Mouse (Mus musculus) MEL (cell line): ENCODE data around the gene Tgm5. TPM values are rescaled to one million over a fixed set of nuclear protein-coding genes. Genes with fewer than 3 reads are reported as not detected.

ENCODE experiments used
- DNase-seq: peaks from one replicate; pipeline ENCODE4 v3.0.0; 2011; ENCODE audit warnings: low read depth, low spot score
- H3K27ac ChIP-seq: 2 replicates; pipeline ENCODE4 v1.5.1; 2012; ENCODE audit warnings: low read depth, mild to moderate bottlenecking, control low read depth, low read length, moderate library complexity; ENCODE audit not compliant: control insufficient read depth
- H3K27me3 ChIP-seq, 2 experiments: fragments of 150-350 bp in 1 of 2; sonication (generic) in 1 of 2; 2 replicates each; pipeline ENCODE4 v1.6.1; 2012; ENCODE audit warnings: low read length in 2 of 2, mild to moderate bottlenecking in 2 of 2, improper control_type of control experiment in 1 of 2, moderate library complexity in 1 of 2; ENCODE audit not compliant: insufficient read depth in 2 of 2, control insufficient read depth in 1 of 2
- H3K36me3 ChIP-seq, 2 experiments: 2 replicates each; pipeline ENCODE4 v1.6.1; 2012 to 2014; ENCODE audit warnings: low read length in 2 of 2, improper control_type of control experiment in 1 of 2, inconsistent platforms in 1 of 2, mild to moderate bottlenecking in 1 of 2; ENCODE audit not compliant: insufficient read depth in 2 of 2, control insufficient read depth in 1 of 2
- H3K4me1 ChIP-seq, 2 experiments: fragments of 150-350 bp in 1 of 2; sonication (generic) in 1 of 2; 2 replicates each; pipeline ENCODE4 v1.6.1; 2012; ENCODE audit warnings: low read length in 2 of 2, improper control_type of control experiment in 1 of 2, mild to moderate bottlenecking in 1 of 2; ENCODE audit not compliant: insufficient read depth in 2 of 2, control insufficient read depth in 1 of 2
- H3K4me3 ChIP-seq, 2 experiments: fragments of 150-350 bp in 1 of 2; sonication (generic) in 1 of 2; 2 replicates each; pipeline ENCODE4 v1.5.1; 2012; ENCODE audit warnings: low read depth in 2 of 2, low read length in 2 of 2, mild to moderate bottlenecking in 2 of 2, moderate library complexity in 2 of 2, control low read depth in 1 of 2, improper control_type of control experiment in 1 of 2; ENCODE audit not compliant: control insufficient read depth in 1 of 2, insufficient read depth in 1 of 2
- H3K79me2 ChIP-seq: 2 replicates; pipeline ENCODE4 v1.6.1; 2012; ENCODE audit warnings: mild to moderate bottlenecking, low read length, moderate library complexity; ENCODE audit not compliant: control insufficient read depth, poor library complexity, insufficient read depth
- H3K9ac ChIP-seq: 2 replicates; pipeline ENCODE4 v1.6.1; 2012; ENCODE audit warnings: low read depth, mild to moderate bottlenecking, control low read depth, low read length, moderate library complexity; ENCODE audit not compliant: control insufficient read depth, poor library complexity, severe bottlenecking
- H3K9me3 ChIP-seq: fragments of 150-350 bp; sonication (generic); replicated peaks from 2 replicates; pipeline ENCODE4 v1.6.1; 2012; ENCODE audit warnings: mild to moderate bottlenecking, low read length, improper control_type of control experiment, moderate library complexity; ENCODE audit not compliant: insufficient read depth
- CHD1 ChIP-seq: IDR thresholded peaks from 2 replicates; pipeline ENCODE4 v1.6.1; 2012; ENCODE audit warnings: low read depth, mild to moderate bottlenecking, inconsistent platforms, low read length, improper control_type of control experiment
- CHD2 ChIP-seq: IDR thresholded peaks from 2 replicates; pipeline ENCODE4 v1.6.1; 2011; ENCODE audit warnings: low read length, improper control_type of control experiment
- CTCF ChIP-seq, 3 experiments: IDR thresholded peaks in 2 of 3; conservative IDR thresholded peaks in 1 of 3; 2 replicates each; pipeline ENCODE4 v1.5.1; 2011 to 2012; ENCODE audit warnings: low read length in 3 of 3, low read depth in 2 of 3, mild to moderate bottlenecking in 2 of 3, improper control_type of control experiment in 1 of 3, inconsistent platforms in 1 of 3, mixed read lengths in 1 of 3, moderate library complexity in 1 of 3; ENCODE audit not compliant: control insufficient read depth in 1 of 3, insufficient read depth in 1 of 3, poor library complexity in 1 of 3, severe bottlenecking in 1 of 3
- E2F4 ChIP-seq: IDR thresholded peaks from 2 replicates; pipeline ENCODE4 v1.6.1; 2011; ENCODE audit warnings: low read depth, low read length, improper control_type of control experiment, borderline replicate concordance
- ELF1 ChIP-seq: IDR thresholded peaks from 2 replicates; pipeline ENCODE4 v1.6.1; 2014; ENCODE audit warnings: low read depth, mild to moderate bottlenecking, inconsistent platforms, low read length, improper control_type of control experiment, moderate library complexity
- JUND ChIP-seq: IDR thresholded peaks from 2 replicates; pipeline ENCODE4 v1.6.1; 2011; ENCODE audit warnings: low read depth, mild to moderate bottlenecking, improper control_type of control experiment, low read length
- MAFK ChIP-seq: IDR thresholded peaks from 2 replicates; pipeline ENCODE4 v1.6.1; 2011; ENCODE audit warnings: low read depth, mild to moderate bottlenecking, low read length, improper control_type of control experiment, borderline replicate concordance
- MAX ChIP-seq: IDR thresholded peaks from 2 replicates; pipeline ENCODE4 v1.6.1; 2011; ENCODE audit warnings: low read length, improper control_type of control experiment
- MXI1 ChIP-seq: IDR thresholded peaks from 2 replicates; pipeline ENCODE4 v1.6.1; 2011; ENCODE audit warnings: mild to moderate bottlenecking, low read depth, low read length, improper control_type of control experiment
- NRF1 ChIP-seq: IDR thresholded peaks from 2 replicates; pipeline ENCODE4 v1.6.1; 2014; ENCODE audit warnings: low read depth, mild to moderate bottlenecking, inconsistent platforms, low read length, improper control_type of control experiment, moderate library complexity; ENCODE audit not compliant: poor library complexity, insufficient read depth, severe bottlenecking
- POLR2A ChIP-seq, 2 experiments: IDR thresholded peaks; 2 replicates each; pipeline ENCODE4 v1.6.1; 2011 to 2012; ENCODE audit warnings: low read length in 2 of 2, mild to moderate bottlenecking in 2 of 2, control low read depth in 1 of 2, improper control_type of control experiment in 1 of 2, low read depth in 1 of 2, moderate library complexity in 1 of 2; ENCODE audit not compliant: control insufficient read depth in 1 of 2, insufficient read depth in 1 of 2, poor library complexity in 1 of 2
- POLR2AphosphoS2 ChIP-seq: IDR thresholded peaks from 2 replicates; pipeline ENCODE4 v1.6.1; 2011; ENCODE audit warnings: low read length, improper control_type of control experiment
- RAD21 ChIP-seq: IDR thresholded peaks from 2 replicates; pipeline ENCODE4 v1.6.1; 2011; ENCODE audit warnings: mild to moderate bottlenecking, low read depth, low read length, improper control_type of control experiment
- RCOR1 ChIP-seq: IDR thresholded peaks from 2 replicates; pipeline ENCODE4 v1.6.1; 2012; ENCODE audit warnings: low read depth, mild to moderate bottlenecking, inconsistent platforms, low read length, improper control_type of control experiment
- SIN3A ChIP-seq: IDR thresholded peaks from 2 replicates; pipeline ENCODE4 v1.6.1; 2012; ENCODE audit warnings: low read length, improper control_type of control experiment, inconsistent platforms
- SMC3 ChIP-seq: IDR thresholded peaks from 2 replicates; pipeline ENCODE4 v1.6.1; 2011; ENCODE audit warnings: low read depth, low read length, improper control_type of control experiment
- USF2 ChIP-seq, 2 experiments: IDR thresholded peaks; 2 replicates each; pipeline ENCODE4 v1.6.1; 2011 to 2012; ENCODE audit warnings: improper control_type of control experiment in 2 of 2, low read length in 2 of 2, borderline replicate concordance in 1 of 2, inconsistent platforms in 1 of 2, low read depth in 1 of 2, mild to moderate bottlenecking in 1 of 2; ENCODE audit not compliant: insufficient read depth in 1 of 2
- ZC3H11A ChIP-seq: IDR thresholded peaks from 2 replicates; pipeline ENCODE4 v1.6.1; 2012; ENCODE audit warnings: low read depth, mild to moderate bottlenecking, inconsistent platforms, low read length, improper control_type of control experiment
- polyA plus RNA-seq, 2 experiments: library from polyadenylated mRNA; stranded (reverse) in 1 of 2; unstranded in 1 of 2; fragments of >175 nt in 1 of 2; fragments of >200 nt in 1 of 2; gene quantifications; 2 replicates each; pipeline versions ENCODE4 v1.2.1 to v1.2.4; 2012; ENCODE audit warnings: low replicate concordance in 2 of 2, low read depth in 1 of 2; ENCODE audit not compliant: insufficient read length in 2 of 2, insufficient read depth in 1 of 2, missing spikeins in 1 of 2
- total RNA-seq: library from RNA; depleted of rRNA; stranded (reverse); fragments of 300-350 nt; gene quantifications from 2 replicates; pipeline ENCODE4 v1.2.3, GENCODE M21; 2012

Gene Tgm5
- total and polyA plus RNA-seq, 3 experiments = not detected

DNA sequence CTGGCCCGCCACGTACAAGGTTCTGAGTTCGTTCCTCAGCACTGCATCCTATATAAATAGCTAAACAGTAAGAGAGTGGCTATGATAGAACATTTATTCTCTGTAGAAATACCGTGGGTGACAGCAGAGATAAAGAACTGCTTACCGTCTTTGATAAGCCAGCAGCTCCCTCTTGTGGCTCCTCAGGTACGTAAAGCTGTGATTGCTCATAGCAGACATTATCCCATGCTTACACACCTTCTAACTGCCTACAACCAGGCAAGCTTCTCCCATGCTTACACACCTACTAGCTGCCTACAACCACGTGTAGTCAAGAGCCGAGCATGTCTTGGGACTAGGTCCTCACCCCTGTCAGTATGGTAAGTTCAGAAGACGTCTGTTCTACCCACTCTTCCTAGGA lies 16.4 kb upstream of the Tgm5 start:
- H3K9ac ChIP-seq = no peak overlapping the region
- H3K4me1 ChIP-seq = no peaks in the 10 kb centered on the region
- TF ChIP-seq CTCF (IDR thresholded peaks at IDR 0.05 in 2 of 3, conservative IDR thresholded peaks at IDR 0.05 in 1 of 3; ENCODE audit: control insufficient read depth in 1 of 3, insufficient read depth in 1 of 3, low read depth in 2 of 3, low read length in 3 of 3, poor library complexity in 1 of 3, severe bottlenecking in 1 of 3) (peak; percentile 68 to 91 (median 76)), RAD21 (peak; percentile 93), JUND (0 out of 2 replicates have a peak, but pooled peaks have one; percentile 18), ZC3H11A (peak; percentile 95), ELF1 (no peak), CHD2 (no peak), SMC3 (peak; percentile 91), SIN3A (peak; percentile 38; the same call in 1 of the 2 replicates), RCOR1 (peak; percentile 40; the same call in 1 of the 2 replicates)
- TF ChIP-seq, all 39 proteins: peak for 7
- H3K79me2 ChIP-seq = no peaks in the 10 kb centered on the region
- H3K9me3 ChIP-seq = no peaks in the 10 kb centered on the region
- H3K27ac ChIP-seq = no peak overlapping the region
- H3K36me3 ChIP-seq = no peaks in the 10 kb centered on the region
- no peaks in the 10 kb centered on the region; a peak in 2 of 4 replicates for H3K27me3 ChIP-seq
- DNase-seq = peak; percentile 86
- peak overlapping the region in 1 of 2 experiments; percentile 17; a peak in 3 of 4 replicates for H3K4me3 ChIP-seq

GRCm38 (mm10) chr2:121089751-121090150 lies 4.1 kb upstream of the Tgm5 start:
- Histone ChIP-seq H3K36me3 (no peaks in the 10 kb centered on the region), H3K9ac (no peak overlapping the region), H3K27me3 (peaks cover 0 to 6% of the 10 kb centered on the region in 2 experiments; a peak in 2 of 4 replicates), H3K9me3 (no peaks in the 10 kb centered on the region), H3K4me1 (no peaks in the 10 kb centered on the region), H3K4me3 (no peak overlapping the region), H3K27ac (no peak overlapping the region), H3K79me2 (no peaks in the 10 kb centered on the region)
- no peak for DNase-seq
- TF ChIP-seq E2F4 (no peak), JUND (no peak), CTCF (IDR thresholded peaks at IDR 0.05 in 2 of 3, conservative IDR thresholded peaks at IDR 0.05 in 1 of 3; ENCODE audit: control insufficient read depth in 1 of 3, insufficient read depth in 1 of 3, low read depth in 2 of 3, low read length in 3 of 3, poor library complexity in 1 of 3, severe bottlenecking in 1 of 3) (no peak), SIN3A (no peak)

DNA sequence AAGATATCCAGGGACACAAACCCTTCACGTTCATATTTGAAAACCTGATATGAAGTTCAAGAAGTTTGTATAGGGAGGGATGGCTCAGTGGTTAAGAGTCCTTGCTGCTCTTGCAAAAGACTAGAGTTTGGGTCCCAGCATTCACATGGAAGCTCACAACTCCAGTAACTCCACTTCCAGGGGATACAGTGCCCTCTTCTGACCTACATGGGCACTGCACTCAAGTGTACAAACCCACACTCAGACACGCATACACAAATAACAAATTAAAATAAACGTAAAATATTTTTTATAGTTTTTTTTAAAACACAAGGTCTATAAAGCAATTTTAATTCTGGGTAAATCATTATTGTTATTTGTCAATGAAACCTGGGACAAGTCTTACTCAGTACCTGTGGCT lies 2.9 kb upstream of the Tgm5 start:
- Histone ChIP-seq H3K9me3 (no peaks in the 10 kb centered on the region), H3K27ac (no peak overlapping the region), H3K27me3 (peaks cover 0 to 6% of the 10 kb centered on the region in 2 experiments; a peak in 1 of 4 replicates), H3K36me3 (no peaks in the 10 kb centered on the region), H3K4me1 (no peaks in the 10 kb centered on the region), H3K9ac (no peak overlapping the region), H3K4me3 (no peak overlapping the region), H3K79me2 (no peaks in the 10 kb centered on the region)
- TF ChIP-seq NRF1 (no peak), SMC3 (peak; percentile 57), POLR2AphosphoS2 (no peak), ZC3H11A (0 out of 2 replicates have a peak, but pooled peaks have one; percentile 6), USF2 (IDR thresholded peaks at IDR 0.05; ENCODE audit: borderline replicate concordance in 1 of 2, insufficient read depth in 1 of 2, low read depth in 1 of 2, low read length in 2 of 2) (no peak), MAX (no peak), MAFK (no peak), ELF1 (no peak), MXI1 (no peak), POLR2A (IDR thresholded peaks at IDR 0.05; ENCODE audit: control insufficient read depth in 1 of 2, insufficient read depth in 1 of 2, low read depth in 1 of 2, low read length in 2 of 2, poor library complexity in 1 of 2) (no peak), CTCF (IDR thresholded peaks at IDR 0.05 in 2 of 3, conservative IDR thresholded peaks at IDR 0.05 in 1 of 3; ENCODE audit: control insufficient read depth in 1 of 3, insufficient read depth in 1 of 3, low read depth in 2 of 3, low read length in 3 of 3, poor library complexity in 1 of 3, severe bottlenecking in 1 of 3) (peak; percentile 39 to 53 (median 48)), CHD1 (no peak), RAD21 (peak; percentile 50)
- peak; percentile 34 for DNase-seq
